Mouse (Mus musculus): ENCODE measurements around the gene Plekhs1. TPM values are rescaled to one million over a fixed set of nuclear protein-coding genes. Genes with fewer than 3 reads are reported as not detected.

Plekhs1 gene
- polyA plus RNA-seq, 1 experiment: 0.33 TPM

- H3K4me3 ChIP-seq (ENCODE audit: low read depth, low read length): no peak overlapping the region
- no peak overlapping the region for H3K27ac ChIP-seq (ENCODE audit: insufficient read depth, low read length)
- no peaks in the 10 kb centered on the region for H3K4me1 ChIP-seq (ENCODE audit: control insufficient read depth, insufficient read depth, low read length)
- no peaks in the 10 kb centered on the region for H3K27me3 ChIP-seq (ENCODE audit: control insufficient read depth, insufficient read depth, low read length, poor library complexity, severe bottlenecking)
- TF ChIP-seq POLR2A (IDR thresholded peaks at IDR 0.05; ENCODE audit: insufficient read depth, low read length) (no peak), CTCF (IDR thresholded peaks at IDR 0.05; ENCODE audit: low read depth, low read length) (no peak)
- no peaks in the 10 kb centered on the region for H3K9me3 ChIP-seq (replicated peaks; ENCODE audit: control insufficient read depth, insufficient read depth, low read length, poor library complexity, severe bottlenecking)
- peaks cover 2% of the 10 kb centered on the region; the same call in 1 of the 2 replicates for H3K36me3 ChIP-seq (ENCODE audit: control insufficient read depth, insufficient read depth, low read length, poor library complexity, severe bottlenecking)
- no peak overlapping the region for H3K9ac ChIP-seq (ENCODE audit: low read depth, poor library complexity, severe bottlenecking)
These were observed 69.8 kb downstream of the Plekhs1 start for GRCm38 (mm10) chr19:56531251-56531650.

GRCm38 (mm10) chr19:56533291-56534071 is 72.0 kb downstream of the Plekhs1 start:
- Histone ChIP-seq H3K27me3 (ENCODE audit: control insufficient read depth, insufficient read depth, low read length, poor library complexity, severe bottlenecking) (no peaks in the 10 kb centered on the region), H3K36me3 (ENCODE audit: control insufficient read depth, insufficient read depth, low read length, poor library complexity, severe bottlenecking) (peaks cover 2% of the 10 kb centered on the region; the same call in 1 of the 2 replicates), H3K4me1 (ENCODE audit: control insufficient read depth, insufficient read depth, low read length) (no peaks in the 10 kb centered on the region), H3K4me3 (ENCODE audit: low read depth, low read length) (no peak overlapping the region), H3K27ac (ENCODE audit: insufficient read depth, low read length) (no peak overlapping the region), H3K9me3 (replicated peaks; ENCODE audit: control insufficient read depth, insufficient read depth, low read length, poor library complexity, severe bottlenecking) (no peaks in the 10 kb centered on the region), H3K9ac (ENCODE audit: low read depth, poor library complexity, severe bottlenecking) (no peak overlapping the region)
- TF ChIP-seq EP300 (IDR thresholded peaks at IDR 0.05; ENCODE audit: insufficient read depth, low read depth, low read length) (no peak), POLR2A (IDR thresholded peaks at IDR 0.05; ENCODE audit: insufficient read depth, low read length) (no peak), CTCF (IDR thresholded peaks at IDR 0.05; ENCODE audit: low read depth, low read length) (no peak)

- peaks cover 2% of the 10 kb centered on the region; the same call in 1 of the 2 replicates for H3K36me3 ChIP-seq (ENCODE audit: control insufficient read depth, insufficient read depth, low read length, poor library complexity, severe bottlenecking)
- H3K9me3 ChIP-seq (replicated peaks; ENCODE audit: control insufficient read depth, insufficient read depth, low read length, poor library complexity, severe bottlenecking): no peaks in the 10 kb centered on the region
- no peak overlapping the region for H3K4me3 ChIP-seq (ENCODE audit: low read depth, low read length)
- no peak for TF ChIP-seq EP300 (IDR thresholded peaks at IDR 0.05; ENCODE audit: insufficient read depth, low read depth, low read length)
- no peak for TF ChIP-seq CTCF (IDR thresholded peaks at IDR 0.05; ENCODE audit: low read depth, low read length)
- TF ChIP-seq POLR2A (IDR thresholded peaks at IDR 0.05; ENCODE audit: insufficient read depth, low read length): no peak
- no peak overlapping the region for H3K9ac ChIP-seq (ENCODE audit: low read depth, poor library complexity, severe bottlenecking)
- H3K27ac ChIP-seq (ENCODE audit: insufficient read depth, low read length): no peak overlapping the region
- no peaks in the 10 kb centered on the region for H3K4me1 ChIP-seq (ENCODE audit: control insufficient read depth, insufficient read depth, low read length)
- no peaks in the 10 kb centered on the region for H3K27me3 ChIP-seq (ENCODE audit: control insufficient read depth, insufficient read depth, low read length, poor library complexity, severe bottlenecking)
These were observed 72.9 kb downstream of the Plekhs1 start for GRCm38 (mm10) chr19:56534337-56534736.

GRCm38 (mm10) chr19:56535064-56535463 is 73.6 kb downstream of the Plekhs1 start:
- Histone ChIP-seq H3K27ac (ENCODE audit: insufficient read depth, low read length) (no peak overlapping the region), H3K9ac (ENCODE audit: low read depth, poor library complexity, severe bottlenecking) (no peak overlapping the region), H3K27me3 (ENCODE audit: control insufficient read depth, insufficient read depth, low read length, poor library complexity, severe bottlenecking) (no peaks in the 10 kb centered on the region), H3K4me1 (ENCODE audit: control insufficient read depth, insufficient read depth, low read length) (no peaks in the 10 kb centered on the region), H3K36me3 (ENCODE audit: control insufficient read depth, insufficient read depth, low read length, poor library complexity, severe bottlenecking) (peaks cover 2% of the 10 kb centered on the region; the same call in 1 of the 2 replicates), H3K9me3 (replicated peaks; ENCODE audit: control insufficient read depth, insufficient read depth, low read length, poor library complexity, severe bottlenecking) (no peaks in the 10 kb centered on the region), H3K4me3 (ENCODE audit: low read depth, low read length) (no peak overlapping the region)
- TF ChIP-seq EP300 (IDR thresholded peaks at IDR 0.05; ENCODE audit: insufficient read depth, low read depth, low read length) (no peak), CTCF (IDR thresholded peaks at IDR 0.05; ENCODE audit: low read depth, low read length) (no peak), POLR2A (IDR thresholded peaks at IDR 0.05; ENCODE audit: insufficient read depth, low read length) (no peak)

GRCm38 (mm10) chr19:56535765-56536164 is 74.3 kb downstream of the Plekhs1 start:
- Histone ChIP-seq H3K9me3 (replicated peaks; ENCODE audit: control insufficient read depth, insufficient read depth, low read length, poor library complexity, severe bottlenecking) (no peaks in the 10 kb centered on the region), H3K4me3 (ENCODE audit: low read depth, low read length) (no peak overlapping the region), H3K27ac (ENCODE audit: insufficient read depth, low read length) (no peak overlapping the region), H3K4me1 (ENCODE audit: control insufficient read depth, insufficient read depth, low read length) (no peaks in the 10 kb centered on the region), H3K9ac (ENCODE audit: low read depth, poor library complexity, severe bottlenecking) (no peak overlapping the region), H3K27me3 (ENCODE audit: control insufficient read depth, insufficient read depth, low read length, poor library complexity, severe bottlenecking) (no peaks in the 10 kb centered on the region), H3K36me3 (ENCODE audit: control insufficient read depth, insufficient read depth, low read length, poor library complexity, severe bottlenecking) (peaks cover 2% of the 10 kb centered on the region; the same call in 1 of the 2 replicates)
- no peak for TF ChIP-seq POLR2A (IDR thresholded peaks at IDR 0.05; ENCODE audit: insufficient read depth, low read length)
- no peak for TF ChIP-seq CTCF (IDR thresholded peaks at IDR 0.05; ENCODE audit: low read depth, low read length)
- TF ChIP-seq EP300 (IDR thresholded peaks at IDR 0.05; ENCODE audit: insufficient read depth, low read depth, low read length): no peak

Other genes with a start within 250 kb of the Plekhs1 start
- gene Habp2, start 174.5 kb upstream of the Plekhs1 start, polyA plus RNA-seq (2011; ENCODE audit: insufficient read depth, insufficient read length, low read depth, missing spikeins): not detected in 2 replicates
- gene Nrap, start 71.6 kb upstream of the Plekhs1 start, polyA plus RNA-seq (2011; ENCODE audit: insufficient read depth, insufficient read length, low read depth, missing spikeins): not detected in 2 replicates
- 17.0 and 19.8 TPM in 2 replicates for gene Casp7, start 64.5 kb upstream of the Plekhs1 start, polyA plus RNA-seq (2011; ENCODE audit: insufficient read depth, insufficient read length, low read depth, missing spikeins)
- 14.0 and 16.0 TPM in 2 replicates for gene Dclre1a, start 86.6 kb downstream of the Plekhs1 start, polyA plus RNA-seq (2011; ENCODE audit: insufficient read depth, insufficient read length, low read depth, missing spikeins)
- 18.0 and 27.8 TPM in 2 replicates for gene Nhlrc2, start 86.6 kb downstream of the Plekhs1 start, polyA plus RNA-seq (2011; ENCODE audit: insufficient read depth, insufficient read length, low read depth, missing spikeins)